Mouse (Mus musculus) intestine, embryonic 16.5 days (tissue): ENCODE data around the gene Fat4. TPM values are rescaled to one million over a fixed set of nuclear protein-coding genes. Genes with fewer than 3 reads are reported as not detected.

ENCODE experiments used
- ATAC-seq: fragments of 200-750 bp; cut with Nextera tagmentation; 2 replicates; pipeline ENCODE4 v1.8.0; 2017; ENCODE audit warnings: moderate TSS enrichment, moderate library complexity
- H3K27ac ChIP-seq: fragments of 300-500 bp; sonication (generic); 2 replicates; pipeline ENCODE4 v1.5.1; 2014; ENCODE audit warnings: mild to moderate bottlenecking, low read length
- H3K27me3 ChIP-seq: fragments of 300-500 bp; sonication (generic); replicated peaks from 2 replicates; pipeline ENCODE4 v1.6.1; 2014; ENCODE audit warnings: low read length, control low read depth, mixed read lengths; ENCODE audit not compliant: control insufficient read depth, insufficient read depth
- H3K36me3 ChIP-seq: fragments of 300-500 bp; sonication (generic); 2 replicates; pipeline ENCODE4 v1.6.1; 2014; ENCODE audit warnings: low read length, control low read depth; ENCODE audit not compliant: control insufficient read depth, insufficient read depth
- H3K4me1 ChIP-seq: fragments of 300-500 bp; sonication (generic); 2 replicates; pipeline ENCODE4 v1.6.1; 2014; ENCODE audit warnings: low read length, control low read depth, mixed read lengths; ENCODE audit not compliant: control insufficient read depth, insufficient read depth
- H3K4me2 ChIP-seq: fragments of 300-500 bp; sonication (generic); 2 replicates; pipeline ENCODE4 v1.6.1; 2014; ENCODE audit warnings: low read depth, low read length, control low read depth
- H3K4me3 ChIP-seq: fragments of 300-500 bp; sonication (generic); 2 replicates; pipeline ENCODE4 v1.5.1; 2014; ENCODE audit warnings: mild to moderate bottlenecking, low read length
- H3K9ac ChIP-seq: fragments of 300-500 bp; sonication (generic); 2 replicates; pipeline ENCODE4 v1.6.1; 2014; ENCODE audit warnings: low read depth, low read length
- H3K9me3 ChIP-seq: fragments of 300-500 bp; sonication (generic); 2 replicates; pipeline ENCODE4 v1.6.1; 2016; ENCODE audit warnings: low read length, control low read depth; ENCODE audit not compliant: control insufficient read depth
- WGBS: fragments of 180-500 bp; shearing (Covaris S2); extraction: QIAGEN DNeasy Blood & Tissue Kit; methylation state at CpG from one replicate; pipeline ENCODE4 v1.1.7; 2014; 5-methylcytosine and 5-hydroxymethylcytosine counted together
- polyA plus RNA-seq: library from polyadenylated mRNA; unstranded; fragments of >200 nt; fragmentation: Nextera tagmentation; extraction: Ambion mirVana; gene quantifications from 2 replicates; pipeline ENCODE4 v1.2.1, GENCODE M21; 2015

Gene Fat4
- polyA plus RNA-seq, 1 experiment from 2014 or later: 3.5 TPM

- WGBS: 67% methylated on average over 1 of the region's 1 CpGs
Measured at GRCm38 (mm10) chr3:38940327-38940726, 53.6 kb downstream of the Fat4 start.

GRCm38 (mm10) chr3:38945157-38945556 is 58.4 kb downstream of the Fat4 start:
- no peak overlapping the region for H3K4me2 ChIP-seq
- no peak for ATAC-seq
- no peaks in the 10 kb centered on the region for H3K9me3 ChIP-seq
- no peak overlapping the region for H3K4me3 ChIP-seq
- no peak overlapping the region for H3K27ac ChIP-seq
- H3K9ac ChIP-seq: no peak overlapping the region
- H3K4me1 ChIP-seq: no peaks in the 10 kb centered on the region
- H3K27me3 ChIP-seq: no peaks in the 10 kb centered on the region
- no peaks in the 10 kb centered on the region for H3K36me3 ChIP-seq
- 74% methylated on average over 1 of the region's 1 CpGs for WGBS

More at GRCm38 (mm10) chr3:38940327-38940726, 53.6 kb downstream of the Fat4 start:
- H3K9me3 ChIP-seq: no peaks in the 10 kb centered on the region
- no peak overlapping the region for H3K4me3 ChIP-seq
- no peaks in the 10 kb centered on the region for H3K36me3 ChIP-seq
- H3K27me3 ChIP-seq: no peaks in the 10 kb centered on the region
- H3K4me2 ChIP-seq: no peak overlapping the region
- H3K9ac ChIP-seq: no peak overlapping the region
- H3K27ac ChIP-seq: no peak overlapping the region
- H3K4me1 ChIP-seq: peaks cover 4% of the 10 kb centered on the region; the same call in 1 of the 2 replicates
- ATAC-seq: no peak

GRCm38 (mm10) chr3:38947706-38948105 is 61.0 kb downstream of the Fat4 start:
- H3K9me3 ChIP-seq: no peaks in the 10 kb centered on the region
- H3K4me1 ChIP-seq: no peaks in the 10 kb centered on the region
- H3K4me3 ChIP-seq: no peak overlapping the region
- no peaks in the 10 kb centered on the region for H3K27me3 ChIP-seq
- no peaks in the 10 kb centered on the region for H3K36me3 ChIP-seq
- H3K27ac ChIP-seq: no peak overlapping the region
- WGBS: 60% methylated on average over 7 of the region's 7 CpGs
- H3K9ac ChIP-seq: no peak overlapping the region
- no peak overlapping the region for H3K4me2 ChIP-seq
- ATAC-seq: no peak

GRCm38 (mm10) chr3:38952602-38953001 is 65.9 kb downstream of the Fat4 start:
- Histone ChIP-seq H3K27ac (no peak overlapping the region), H3K4me3 (no peak overlapping the region), H3K9ac (no peak overlapping the region)

GRCm38 (mm10) chr3:38954196-38954595 is 67.5 kb downstream of the Fat4 start:
- Histone ChIP-seq H3K36me3 (0 out of 2 replicates have a peak, but pooled peaks cover 3% of the 10 kb centered on the region), H3K27me3 (no peaks in the 10 kb centered on the region), H3K4me1 (no peaks in the 10 kb centered on the region), H3K27ac (no peak overlapping the region), H3K9ac (no peak overlapping the region), H3K4me2 (no peak overlapping the region), H3K9me3 (no peaks in the 10 kb centered on the region), H3K4me3 (no peak overlapping the region)
- 40% methylated on average over 3 of the region's 3 CpGs for WGBS
- ATAC-seq: no peak

More at GRCm38 (mm10) chr3:38952602-38953001, 65.9 kb downstream of the Fat4 start:
- no peak for ATAC-seq
- no peak overlapping the region for H3K4me2 ChIP-seq
- 70% methylated on average over 3 of the region's 3 CpGs for WGBS
- H3K4me1 ChIP-seq: no peaks in the 10 kb centered on the region
- no peaks in the 10 kb centered on the region for H3K9me3 ChIP-seq
- no peaks in the 10 kb centered on the region for H3K27me3 ChIP-seq
- 0 out of 2 replicates have a peak, but pooled peaks cover 3% of the 10 kb centered on the region for H3K36me3 ChIP-seq

GRCm38 (mm10) chr3:38956012-38956648 is 69.4 kb downstream of the Fat4 start:
- H3K4me1 ChIP-seq: no peaks in the 10 kb centered on the region
- no peak overlapping the region for H3K27ac ChIP-seq
- H3K9me3 ChIP-seq: no peaks in the 10 kb centered on the region
- no peak overlapping the region for H3K9ac ChIP-seq
- H3K4me2 ChIP-seq: no peak overlapping the region
- no peak for ATAC-seq
- H3K36me3 ChIP-seq: 0 out of 2 replicates have a peak, but pooled peaks cover 3% of the 10 kb centered on the region
- no peak overlapping the region for H3K4me3 ChIP-seq
- 42% methylated on average over 9 of the region's 9 CpGs for WGBS
- no peaks in the 10 kb centered on the region for H3K27me3 ChIP-seq

- no peak overlapping the region for H3K9ac ChIP-seq
Measured at GRCm38 (mm10) chr3:38957186-38957585, 70.4 kb downstream of the Fat4 start.

GRCm38 (mm10) chr3:38962328-38962727 is 75.6 kb downstream of the Fat4 start:
- H3K9me3 ChIP-seq: no peaks in the 10 kb centered on the region
- no peak for ATAC-seq
- WGBS: 72% methylated on average over 6 of the region's 6 CpGs

More at GRCm38 (mm10) chr3:38957186-38957585, 70.4 kb downstream of the Fat4 start:
- Histone ChIP-seq H3K4me2 (no peak overlapping the region), H3K27ac (no peak overlapping the region), H3K4me3 (no peak overlapping the region), H3K27me3 (no peaks in the 10 kb centered on the region), H3K4me1 (no peaks in the 10 kb centered on the region), H3K9me3 (no peaks in the 10 kb centered on the region), H3K36me3 (0 out of 2 replicates have a peak, but pooled peaks cover 3% of the 10 kb centered on the region)
- no peak for ATAC-seq
- 94% methylated on average over 11 of the region's 11 CpGs for WGBS

GRCm38 (mm10) chr3:38967480-38967879 is 80.7 kb downstream of the Fat4 start:
- Histone ChIP-seq H3K4me1 (no peaks in the 10 kb centered on the region), H3K36me3 (peaks cover 3% of the 10 kb centered on the region; the same call in 1 of the 2 replicates), H3K9ac (no peak overlapping the region), H3K4me2 (no peak overlapping the region), H3K9me3 (no peaks in the 10 kb centered on the region), H3K27ac (no peak overlapping the region), H3K27me3 (no peaks in the 10 kb centered on the region), H3K4me3 (no peak overlapping the region)
- no peak for ATAC-seq

More at GRCm38 (mm10) chr3:38962328-38962727, 75.6 kb downstream of the Fat4 start:
- Histone ChIP-seq H3K27me3 (no peaks in the 10 kb centered on the region), H3K4me3 (no peak overlapping the region), H3K9ac (no peak overlapping the region), H3K4me2 (no peak overlapping the region), H3K27ac (no peak overlapping the region), H3K36me3 (no peaks in the 10 kb centered on the region), H3K4me1 (no peaks in the 10 kb centered on the region)
